Mouse (Mus musculus): ENCODE data around the gene Oxct2a.

- TF ChIP-seq HCFC1 (IDR thresholded peaks at IDR 0.05; ENCODE audit: borderline replicate concordance, insufficient read depth, low read length) (no peak), ZC3H11A (IDR thresholded peaks at IDR 0.05; ENCODE audit: borderline replicate concordance, low read depth, low read length) (no peak), ZNF384 (IDR thresholded peaks at IDR 0.05; ENCODE audit: low read depth, low read length) (no peak), MAFK (IDR thresholded peaks at IDR 0.05; ENCODE audit: insufficient read depth, low read depth, low read length) (no peak)
Measured at GRCm38 (mm10) chr4:123331326-123331725, 7.9 kb upstream of the Oxct2a start.
